Mouse (Mus musculus): ENCODE measurements around the gene Nt5c1a. TPM values are rescaled to one million over a fixed set of nuclear protein-coding genes. Genes with fewer than 3 reads are reported as not detected.
"Not testable (repeated sequence)": the region's sequence is repeated elsewhere in the genome, so short reads cannot be mapped to it uniquely, and the experiment has no call there.

The Nt5c1a gene
- total RNA-seq (2021) = 10 to 100 TPM; 21.3 to 24.6 TPM

DNA sequence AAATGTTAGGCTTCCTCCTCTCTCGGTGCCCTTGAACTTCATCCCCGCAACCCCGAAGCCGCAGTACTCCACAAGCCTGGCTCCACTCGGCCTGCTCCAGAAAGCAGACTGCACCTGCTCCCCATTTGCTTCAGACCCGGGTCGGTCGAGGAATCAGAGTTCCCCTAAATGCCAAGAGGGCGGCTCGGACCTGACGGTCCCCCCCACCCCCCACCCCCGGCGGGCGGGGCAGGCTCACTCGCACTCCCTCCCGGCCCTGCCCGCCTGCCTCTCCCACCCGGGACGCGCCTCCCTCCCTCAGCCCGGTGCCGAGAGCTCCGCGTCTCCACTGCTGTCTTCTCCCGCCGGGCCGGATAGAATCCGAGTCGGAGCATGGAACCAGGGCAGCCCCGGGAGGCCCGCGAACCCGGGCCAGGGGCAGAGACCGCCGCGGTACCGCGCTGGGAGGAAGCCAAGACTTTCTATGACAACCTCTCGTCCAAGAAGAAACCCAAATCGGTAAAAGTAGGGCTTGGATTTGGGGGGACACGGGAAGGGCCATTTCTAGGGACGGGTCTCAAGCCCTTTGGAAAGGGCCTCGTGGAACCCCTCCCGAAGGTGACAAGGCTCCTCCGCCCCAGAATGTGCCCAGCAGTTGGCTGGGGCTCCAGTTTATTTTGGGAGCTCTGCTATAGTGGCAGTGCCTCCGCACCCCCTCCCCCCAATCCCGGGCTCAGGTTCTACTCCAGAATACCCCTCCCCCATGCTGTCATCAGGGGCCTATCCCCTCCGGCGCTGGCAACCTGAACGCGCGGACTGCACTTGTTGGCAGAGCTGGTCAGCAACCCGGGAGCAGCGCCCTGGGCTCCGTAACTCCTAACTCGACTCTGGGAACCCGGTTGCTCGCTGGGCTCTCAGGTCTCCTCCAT lies at the start of gene Nt5c1a:
Gene Nt5c1a, plus strand, starts transcription at position 319 of the 908 bp plus-strand sequence.
- DNase-seq = peak; percentile 84

- no peak for DNase-seq
These were observed 49.3 kb upstream of the Nt5c1a start for GRCm38 (mm10) chr4:123152003-123152402.

GRCm38 (mm10) chr4:123152976-123153375 lies 48.3 kb upstream of the Nt5c1a start:
- no peak for DNase-seq

- DNase-seq = peak; percentile 27
These were observed 46.3 kb upstream of the Nt5c1a start for GRCm38 (mm10) chr4:123155004-123155403.

DNA sequence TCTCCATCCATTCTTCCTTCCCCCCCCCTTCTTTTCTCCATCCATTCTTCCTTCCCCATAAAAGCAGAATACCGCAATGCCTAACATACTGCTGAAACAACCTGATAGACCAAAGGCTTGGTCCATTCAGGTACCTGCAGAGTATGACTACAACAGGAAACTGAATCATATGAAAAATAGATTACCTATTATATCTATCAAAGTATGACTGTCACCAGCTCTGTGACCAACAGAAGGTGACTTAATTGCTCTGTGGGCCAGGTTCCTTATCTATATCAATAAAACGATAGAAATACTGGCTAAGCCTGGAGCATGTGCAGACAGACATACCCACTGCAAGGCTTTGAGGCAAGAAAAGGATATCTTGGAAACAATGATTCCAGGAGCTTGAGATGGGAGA lies 45.9 kb upstream of the Nt5c1a start:
- DNase-seq = no peak

- no peak for DNase-seq
These were observed 45.5 kb upstream of the Nt5c1a start for GRCm38 (mm10) chr4:123155840-123156239.

DNA sequence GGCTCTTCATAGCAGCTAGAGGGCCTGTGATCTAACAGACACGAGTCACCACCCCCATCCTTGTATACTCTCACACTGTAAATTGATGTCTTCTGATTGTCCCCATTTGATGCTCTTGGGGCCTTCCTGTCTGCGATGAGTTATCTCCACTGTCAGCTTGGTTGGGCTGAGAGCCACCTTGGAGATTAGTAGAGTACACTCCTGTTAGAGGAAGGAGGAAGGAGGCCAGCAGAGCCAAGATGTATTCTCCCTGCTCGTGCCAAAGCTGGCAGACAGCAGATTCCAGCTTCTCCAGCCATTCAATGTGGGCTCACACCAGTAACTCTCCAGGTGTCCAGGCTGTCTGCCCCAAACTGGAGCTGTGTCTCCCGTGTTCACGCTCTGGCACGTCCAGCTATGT lies 40.7 kb upstream of the Nt5c1a start:
- DNase-seq = no peak

GRCm38 (mm10) chr4:123161251-123161650 lies 40.1 kb upstream of the Nt5c1a start:
- not testable (repeated sequence) for DNase-seq

- no peak for DNase-seq
These were observed 38.9 kb upstream of the Nt5c1a start for GRCm38 (mm10) chr4:123162305-123162917.

- DNase-seq = peak; percentile 22
These were observed 37.1 kb upstream of the Nt5c1a start for GRCm38 (mm10) chr4:123164157-123164556.

DNA sequence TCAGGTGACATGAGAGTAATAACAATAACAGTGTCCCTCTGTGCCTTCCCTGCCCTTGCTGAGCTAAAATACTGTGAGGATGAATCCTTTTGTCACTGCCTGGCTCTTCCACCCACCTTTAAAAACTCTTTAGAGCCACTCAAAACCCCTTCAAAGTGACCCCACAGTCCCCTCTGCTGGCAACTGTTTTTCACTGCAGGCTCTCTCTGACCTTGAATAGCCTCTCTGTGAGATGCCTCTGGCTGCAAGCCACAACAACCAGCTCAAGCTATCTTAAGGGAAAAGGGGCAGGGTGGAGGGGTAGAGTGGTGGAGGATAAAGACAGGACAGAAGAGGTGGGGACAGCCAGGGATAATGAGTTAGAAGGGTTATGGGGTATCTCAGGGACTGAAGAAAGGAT lies 29.5 kb upstream of the Nt5c1a start:
- DNase-seq = peak; percentile 62

- peak; percentile 30 for DNase-seq
These were observed 18.7 kb upstream of the Nt5c1a start, which contains the start of gene Hpcal4 for GRCm38 (mm10) chr4:123182328-123183238. Gene Hpcal4, plus strand, starts transcription at chr4:123183227.

DNA sequence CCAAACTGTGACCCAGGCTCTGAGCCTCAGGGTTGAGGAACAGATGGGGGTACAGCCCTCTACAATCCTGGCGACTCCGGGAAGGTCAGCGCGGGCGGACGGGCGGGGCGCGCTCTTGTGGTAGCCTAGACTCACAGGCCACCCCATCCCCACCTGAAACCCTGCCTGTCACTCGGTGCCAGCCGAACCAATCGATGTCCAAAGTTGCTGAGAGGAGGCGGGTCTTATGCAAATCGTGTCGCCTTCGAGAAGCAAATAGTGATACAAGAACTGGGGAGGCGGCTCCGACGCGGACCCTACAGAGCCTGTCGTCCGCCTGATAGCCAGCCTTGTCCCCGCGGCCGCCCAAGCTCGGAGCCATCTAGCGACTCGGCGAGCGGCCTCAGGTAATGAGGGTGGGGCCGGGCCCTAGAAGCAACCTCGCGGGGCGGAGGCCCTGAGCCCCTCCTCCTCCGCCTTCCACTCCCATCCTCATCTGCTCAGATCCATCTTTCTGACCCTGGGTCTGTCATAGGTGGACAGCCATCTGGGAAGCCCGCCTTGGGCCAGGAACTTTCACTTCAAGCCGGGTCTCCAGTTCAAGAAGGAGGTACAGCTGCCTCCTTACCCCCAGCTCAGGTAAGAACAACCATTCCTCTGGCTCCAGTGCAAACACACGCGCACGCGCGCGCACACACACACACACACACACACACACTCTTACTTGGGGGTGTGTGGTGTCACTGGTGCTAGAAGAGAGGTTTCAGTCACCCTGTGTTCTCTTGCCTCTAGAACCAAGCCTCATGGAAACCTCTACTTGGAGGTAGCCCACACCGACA lies 17.9 kb upstream of the Nt5c1a start:
- DNase-seq = peak; percentile 79

GRCm38 (mm10) chr4:123184816-123185215 lies 16.5 kb upstream of the Nt5c1a start:
- no peak for DNase-seq

DNA sequence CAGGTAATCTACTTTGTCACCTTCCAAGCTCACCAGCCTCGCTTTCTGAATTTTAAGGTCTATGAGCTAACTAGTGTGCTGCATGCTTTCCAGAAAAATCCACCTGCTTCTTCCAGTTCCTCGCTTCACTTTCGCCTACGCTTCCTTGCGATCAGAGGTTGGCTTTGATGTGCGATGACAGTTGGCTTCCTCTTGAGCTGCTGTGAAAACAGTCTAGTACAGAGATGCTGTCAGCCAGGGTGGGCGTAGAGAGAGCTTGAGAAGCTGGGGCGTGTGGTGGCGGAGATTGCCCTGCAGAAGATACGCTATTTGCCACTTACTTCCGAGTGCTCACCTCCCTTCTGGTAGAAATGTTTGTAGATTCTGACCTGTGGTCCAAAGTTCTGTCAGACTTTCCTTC lies 9.0 kb upstream of the Nt5c1a start:
- no peak for DNase-seq

DNA sequence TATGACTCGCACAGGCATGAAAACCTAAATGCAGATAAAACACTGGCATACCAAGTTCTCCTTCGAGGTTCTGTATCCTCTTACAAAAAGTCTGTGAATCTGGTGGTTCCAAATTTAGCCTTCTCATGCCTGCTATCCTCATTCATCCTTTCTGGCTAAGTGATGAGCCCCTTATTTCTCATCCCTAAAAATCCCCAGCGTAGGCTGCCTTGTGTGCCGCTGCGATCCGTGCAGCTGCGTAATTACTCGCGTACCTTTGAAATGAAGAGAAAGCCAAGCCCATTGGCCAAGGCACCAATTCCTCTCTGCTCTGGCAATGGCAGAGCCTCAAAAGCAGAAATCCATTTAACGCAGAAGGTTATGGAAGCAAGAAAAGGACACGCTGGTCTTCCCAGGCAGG lies 7.5 kb upstream of the Nt5c1a start:
- DNase-seq = no peak

- DNase-seq = no peak
These were observed 4.6 kb upstream of the Nt5c1a start for GRCm38 (mm10) chr4:123196695-123197094.

DNA sequence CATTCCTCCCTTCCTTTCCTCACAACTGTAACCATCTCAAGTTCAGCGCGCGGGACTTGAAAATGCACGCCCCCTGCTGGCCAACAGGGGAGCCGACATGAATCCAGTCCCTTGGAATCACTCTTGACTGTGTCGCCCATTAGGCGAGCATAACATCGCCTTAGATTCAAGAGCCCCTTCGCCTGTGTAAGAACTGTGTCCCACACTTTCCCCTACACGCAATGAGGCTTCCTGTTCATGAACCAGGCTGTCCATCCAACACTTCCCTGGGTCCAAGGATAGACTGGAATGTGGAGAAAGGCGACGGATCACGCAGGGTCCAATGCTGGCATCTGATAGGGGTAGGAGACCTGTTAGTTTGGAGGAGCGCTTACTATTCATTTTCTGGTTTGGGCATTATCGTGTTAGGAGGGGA lies 526 bp upstream of the Nt5c1a start:
- DNase-seq = peak; percentile 82

- DNase-seq = no peak
These were observed 753 bp downstream of the Nt5c1a start for GRCm38 (mm10) chr4:123202094-123202420.

DNA sequence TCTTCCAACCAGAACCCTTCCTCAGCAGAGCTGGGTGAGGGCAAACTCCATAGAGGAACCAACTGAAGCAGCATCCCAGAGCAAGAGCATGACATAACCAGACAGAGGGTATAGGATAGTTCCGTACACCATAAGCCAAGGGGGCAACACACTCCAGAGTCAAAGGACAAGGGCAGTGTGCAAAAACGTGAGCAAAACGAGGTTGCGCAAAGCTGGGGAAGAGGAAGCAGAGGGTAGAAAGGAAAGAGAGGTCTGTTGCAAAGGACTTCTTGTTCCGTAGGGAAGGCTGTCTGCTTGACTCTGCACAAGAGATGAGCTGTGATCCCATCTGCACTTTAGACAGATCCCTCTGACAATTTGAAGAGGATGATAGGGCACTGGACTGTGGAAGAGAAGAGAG lies 6.0 kb downstream of the Nt5c1a start:
- no peak for DNase-seq

GRCm38 (mm10) chr4:123210996-123211395 lies 9.7 kb downstream of the Nt5c1a start:
- DNase-seq = no peak

DNA sequence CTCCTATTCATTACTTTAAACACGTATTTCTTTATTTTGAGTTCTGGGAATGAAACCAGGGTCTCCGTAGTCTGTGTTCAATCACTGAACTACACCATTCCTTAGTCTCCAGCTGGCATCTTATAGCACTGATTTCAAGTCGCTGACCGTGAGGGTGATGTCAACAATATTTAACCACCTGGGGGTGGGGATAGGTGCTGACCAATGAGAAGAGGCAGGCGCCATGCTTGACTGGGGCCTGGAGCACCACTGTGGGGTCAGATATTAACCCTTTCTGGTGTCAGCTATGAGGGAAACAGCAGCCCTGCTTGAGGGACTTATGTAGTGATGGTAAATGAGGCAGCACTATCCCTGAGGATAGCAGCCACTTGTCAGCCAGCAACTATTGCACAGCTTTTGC lies 10.1 kb downstream of the Nt5c1a start:
- DNase-seq = no peak

Data from heart, postnatal 4 days (tissue).